Mouse (Mus musculus): ENCODE measurements around the gene Fhod1. TPM values are rescaled to one million over a fixed set of nuclear protein-coding genes. Genes with fewer than 3 reads are reported as not detected.
A peak's percentile ranks its signal among the peaks of the same experiment; 100 is the strongest.

Fhod1 gene
- polyA plus RNA-seq, 1 experiment = 30.7 TPM

DNA sequence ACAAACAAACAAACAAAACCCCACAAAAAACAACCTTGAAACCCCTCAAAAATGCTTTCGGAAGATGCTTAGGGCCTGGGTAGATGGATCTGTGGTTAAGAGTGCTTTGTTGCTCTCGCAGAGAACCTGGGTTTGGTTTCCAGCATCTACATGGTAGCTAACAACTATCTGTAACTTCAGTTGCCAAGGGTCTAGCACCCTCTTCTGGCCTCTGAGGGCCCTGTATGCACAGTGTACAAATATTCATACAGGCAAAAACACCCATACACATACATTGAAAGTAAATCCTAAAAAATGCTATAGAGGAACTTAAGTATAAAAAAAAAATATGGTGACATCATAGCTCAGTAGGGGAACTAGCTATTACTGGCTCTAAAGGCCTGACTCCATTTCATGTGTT lies 36.3 kb upstream of the Fhod1 start:
- no peak overlapping the region for H3ac ChIP-seq (ENCODE audit: control insufficient read depth, insufficient read length, low read depth)
- no peaks in the 10 kb centered on the region for H3K79me2 ChIP-seq (ENCODE audit: control insufficient read depth, insufficient read depth)
- TF ChIP-seq MAX (IDR thresholded peaks at IDR 0.05) (no peak), CEBPB (IDR thresholded peaks at IDR 0.05; ENCODE audit: low read depth) (no peak), USF1 (IDR thresholded peaks at IDR 0.05; ENCODE audit: low read depth) (no peak), MYOD1 (IDR thresholded peaks at IDR 0.05; ENCODE audit: control insufficient read depth, insufficient read length, low read depth) (no peak), CTCF (IDR thresholded peaks at IDR 0.05; ENCODE audit: control insufficient read depth, insufficient read depth, insufficient read length) (no peak), FOSL1 (IDR thresholded peaks at IDR 0.05; ENCODE audit: insufficient read depth, low read length, poor library complexity, severe bottlenecking) (no peak), MYOG (IDR thresholded peaks at IDR 0.05; ENCODE audit: control insufficient read depth, extremely low read depth, insufficient read length) (no peak)
- H3K36me3 ChIP-seq (ENCODE audit: control insufficient read depth, insufficient read depth) = peaks cover 14% of the 10 kb centered on the region
- no peak overlapping the region for H3K4me3 ChIP-seq (ENCODE audit: insufficient read depth, poor library complexity, severe bottlenecking)
- H3K79me3 ChIP-seq (ENCODE audit: low read depth) = no peaks in the 10 kb centered on the region
- no peaks in the 10 kb centered on the region for H3K27me3 ChIP-seq (ENCODE audit: control insufficient read depth, insufficient read depth, insufficient read length)

DNA sequence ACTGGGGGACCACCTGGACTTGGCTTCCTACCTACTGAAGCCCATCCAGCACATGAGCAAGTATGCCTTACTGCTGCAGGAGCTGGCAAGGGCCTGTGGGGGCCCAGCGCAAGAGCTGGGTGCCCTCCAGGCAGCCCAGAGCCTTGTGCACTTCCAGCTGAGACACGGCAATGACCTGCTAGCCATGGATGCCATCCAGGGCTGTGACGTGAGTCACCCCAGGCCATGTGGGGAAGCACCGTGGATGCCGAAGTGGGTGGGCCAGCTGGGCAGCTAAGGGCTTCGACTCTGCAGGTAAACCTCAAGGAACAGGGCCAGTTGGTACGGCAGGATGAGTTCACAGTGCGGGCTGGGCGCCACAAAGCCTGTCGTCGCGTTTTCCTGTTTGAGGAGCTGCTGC lies 32.6 kb upstream of the Fhod1 start:
- no peaks in the 10 kb centered on the region for H3K79me3 ChIP-seq (ENCODE audit: low read depth)
- H3K36me3 ChIP-seq (ENCODE audit: control insufficient read depth, insufficient read depth) = peaks cover 26% of the 10 kb centered on the region
- no peaks in the 10 kb centered on the region for H3K79me2 ChIP-seq (ENCODE audit: control insufficient read depth, insufficient read depth)
- H3K27me3 ChIP-seq (ENCODE audit: control insufficient read depth, insufficient read depth, insufficient read length) = no peaks in the 10 kb centered on the region
- no peak overlapping the region for H3ac ChIP-seq (ENCODE audit: control insufficient read depth, insufficient read length, low read depth)
- no peak overlapping the region for H3K4me3 ChIP-seq (ENCODE audit: insufficient read depth, poor library complexity, severe bottlenecking)
- TF ChIP-seq USF1 (IDR thresholded peaks at IDR 0.05; ENCODE audit: low read depth) (no peak), MYOG (IDR thresholded peaks at IDR 0.05; ENCODE audit: control insufficient read depth, extremely low read depth, insufficient read length) (no peak), CEBPB (IDR thresholded peaks at IDR 0.05; ENCODE audit: low read depth) (no peak), MYOD1 (IDR thresholded peaks at IDR 0.05; ENCODE audit: control insufficient read depth, insufficient read length, low read depth) (no peak), MAX (IDR thresholded peaks at IDR 0.05) (no peak), FOSL1 (IDR thresholded peaks at IDR 0.05; ENCODE audit: insufficient read depth, low read length, poor library complexity, severe bottlenecking) (no peak), CTCF (IDR thresholded peaks at IDR 0.05; ENCODE audit: control insufficient read depth, insufficient read depth, insufficient read length) (no peak)

GRCm38 (mm10) chr8:105378673-105379072 lies 30.9 kb upstream of the Fhod1 start:
- no peak overlapping the region for H3ac ChIP-seq (ENCODE audit: control insufficient read depth, insufficient read length, low read depth)
- H3K79me2 ChIP-seq (ENCODE audit: control insufficient read depth, insufficient read depth) = no peaks in the 10 kb centered on the region
- H3K79me3 ChIP-seq (ENCODE audit: low read depth) = no peaks in the 10 kb centered on the region
- peaks cover 23% of the 10 kb centered on the region for H3K36me3 ChIP-seq (ENCODE audit: control insufficient read depth, insufficient read depth)
- H3K4me3 ChIP-seq (ENCODE audit: insufficient read depth, poor library complexity, severe bottlenecking) = no peak overlapping the region
- TF ChIP-seq FOSL1 (IDR thresholded peaks at IDR 0.05; ENCODE audit: insufficient read depth, low read length, poor library complexity, severe bottlenecking) (no peak), MYOD1 (IDR thresholded peaks at IDR 0.05; ENCODE audit: control insufficient read depth, insufficient read length, low read depth) (no peak), CTCF (IDR thresholded peaks at IDR 0.05; ENCODE audit: control insufficient read depth, insufficient read depth, insufficient read length) (no peak), USF1 (IDR thresholded peaks at IDR 0.05; ENCODE audit: low read depth) (no peak), MAX (IDR thresholded peaks at IDR 0.05) (no peak), CEBPB (IDR thresholded peaks at IDR 0.05; ENCODE audit: low read depth) (no peak), MYOG (IDR thresholded peaks at IDR 0.05; ENCODE audit: control insufficient read depth, extremely low read depth, insufficient read length) (no peak)
- no peaks in the 10 kb centered on the region for H3K27me3 ChIP-seq (ENCODE audit: control insufficient read depth, insufficient read depth, insufficient read length)

DNA sequence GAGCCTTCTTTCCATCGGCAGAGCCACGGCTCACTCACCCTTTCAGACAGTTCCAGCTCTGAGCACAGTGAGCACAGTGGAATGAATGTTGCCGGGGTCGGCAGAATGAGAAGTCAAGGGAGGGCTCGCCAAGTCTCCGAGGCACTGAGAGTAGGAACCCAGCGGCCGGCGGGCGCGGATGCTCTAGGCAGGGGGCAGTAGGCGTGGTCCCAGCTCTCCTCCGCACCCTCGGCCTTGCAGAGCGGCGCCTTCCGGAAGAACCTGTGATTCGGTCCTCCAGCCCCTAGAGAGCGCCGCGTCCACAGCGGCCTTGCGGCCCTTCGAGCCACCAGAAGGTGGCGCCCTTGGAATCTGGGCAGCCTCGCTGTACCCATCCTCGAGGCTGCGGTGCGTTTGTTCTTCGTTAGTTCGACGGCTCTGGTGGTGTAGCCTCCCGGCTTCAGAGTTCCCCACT lies 26.8 kb upstream of the Fhod1 start:
- TF ChIP-seq MAX (IDR thresholded peaks at IDR 0.05) (no peak), CTCF (IDR thresholded peaks at IDR 0.05; ENCODE audit: control insufficient read depth, insufficient read depth, insufficient read length) (peak; percentile 25), CEBPB (IDR thresholded peaks at IDR 0.05; ENCODE audit: low read depth) (no peak), MYOD1 (IDR thresholded peaks at IDR 0.05; ENCODE audit: control insufficient read depth, insufficient read length, low read depth) (no peak), MYOG (IDR thresholded peaks at IDR 0.05; ENCODE audit: control insufficient read depth, extremely low read depth, insufficient read length) (no peak)
- H3K27me3 ChIP-seq (ENCODE audit: control insufficient read depth, insufficient read depth, insufficient read length) = no peaks in the 10 kb centered on the region
- H3K4me3 ChIP-seq (ENCODE audit: insufficient read depth, poor library complexity, severe bottlenecking) = no peak overlapping the region
- H3ac ChIP-seq (ENCODE audit: control insufficient read depth, insufficient read length, low read depth) = no peak overlapping the region
- no peaks in the 10 kb centered on the region for H3K79me3 ChIP-seq (ENCODE audit: low read depth)
- no peaks in the 10 kb centered on the region for H3K79me2 ChIP-seq (ENCODE audit: control insufficient read depth, insufficient read depth)
- peaks cover 33% of the 10 kb centered on the region for H3K36me3 ChIP-seq (ENCODE audit: control insufficient read depth, insufficient read depth)

- peak within 1 kb of the TSS; percentile 47 for H3ac ChIP-seq (ENCODE audit: control insufficient read depth, insufficient read length, low read depth)
- no peaks in the 10 kb centered on the region for H3K27me3 ChIP-seq (ENCODE audit: control insufficient read depth, insufficient read depth, insufficient read length)
- H3K79me3 ChIP-seq (ENCODE audit: low read depth) = no peaks in the 10 kb centered on the region
- H3K79me2 ChIP-seq (ENCODE audit: control insufficient read depth, insufficient read depth) = no peaks in the 10 kb centered on the region
- H3K36me3 ChIP-seq (ENCODE audit: control insufficient read depth, insufficient read depth) = peaks cover 36% of the 10 kb centered on the region
- TF ChIP-seq MAX (IDR thresholded peaks at IDR 0.05) (no peak), USF1 (IDR thresholded peaks at IDR 0.05; ENCODE audit: low read depth) (no peak), MYOD1 (IDR thresholded peaks at IDR 0.05; ENCODE audit: control insufficient read depth, insufficient read length, low read depth) (no peak), FOSL1 (IDR thresholded peaks at IDR 0.05; ENCODE audit: insufficient read depth, low read length, poor library complexity, severe bottlenecking) (no peak), MYOG (IDR thresholded peaks at IDR 0.05; ENCODE audit: control insufficient read depth, extremely low read depth, insufficient read length) (no peak), CEBPB (IDR thresholded peaks at IDR 0.05; ENCODE audit: low read depth) (no peak), CTCF (IDR thresholded peaks at IDR 0.05; ENCODE audit: control insufficient read depth, insufficient read depth, insufficient read length) (no peak)
- no peak within 1 kb of the TSS for H3K4me3 ChIP-seq (ENCODE audit: insufficient read depth, poor library complexity, severe bottlenecking)
Measured at GRCm38 (mm10) chr8:105373032-105373431, 25.3 kb upstream of the Fhod1 start, which contains the start of gene Plekhg4. Plekhg4 (plus strand) TSS chr8:105373274.

DNA sequence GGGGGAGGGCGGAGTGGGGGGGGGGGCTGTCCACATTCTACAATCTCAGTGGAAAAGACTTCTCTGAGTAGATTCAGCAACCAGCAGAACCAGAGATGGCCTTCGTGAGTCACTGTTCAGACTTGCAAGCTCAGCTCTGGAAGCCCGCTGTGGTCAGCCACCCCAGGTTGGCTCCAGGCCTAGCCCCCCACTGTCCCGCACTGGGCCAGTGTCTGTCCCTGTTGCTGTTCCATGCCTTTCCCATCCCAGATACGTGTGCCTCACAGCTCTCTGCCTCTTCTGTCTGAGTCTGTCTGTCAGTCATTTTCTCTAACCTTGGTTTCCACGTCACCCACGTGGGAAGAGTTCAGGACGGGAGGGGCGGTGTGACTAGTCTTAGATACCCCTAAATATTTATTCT lies 24.7 kb upstream of the Fhod1 start:
- Histone ChIP-seq H3K4me3 (ENCODE audit: insufficient read depth, poor library complexity, severe bottlenecking) (no peak overlapping the region), H3K79me2 (ENCODE audit: control insufficient read depth, insufficient read depth) (no peaks in the 10 kb centered on the region), H3K27me3 (ENCODE audit: control insufficient read depth, insufficient read depth, insufficient read length) (no peaks in the 10 kb centered on the region), H3K79me3 (ENCODE audit: low read depth) (no peaks in the 10 kb centered on the region), H3ac (ENCODE audit: control insufficient read depth, insufficient read length, low read depth) (peak overlapping the region; percentile 47), H3K36me3 (ENCODE audit: control insufficient read depth, insufficient read depth) (peaks cover 42% of the 10 kb centered on the region)
- no peak for TF ChIP-seq MYOG (IDR thresholded peaks at IDR 0.05; ENCODE audit: control insufficient read depth, extremely low read depth, insufficient read length)
- peak; percentile 46 for TF ChIP-seq MAX (IDR thresholded peaks at IDR 0.05)

All from C2C12 (cell line).